Mouse (Mus musculus) forebrain, postnatal 0 days (tissue): Measurements from ENCODE around the gene Phf23. TPM values are rescaled to one million over a fixed set of nuclear protein-coding genes. Genes with fewer than 3 reads are reported as not detected.

Experiments used
- ATAC-seq: fragments of 200-750 bp; cut with Nextera tagmentation; 2 replicates; pipeline ENCODE4 v1.8.0; 2017; ENCODE audit warnings: mild to moderate bottlenecking, moderate library complexity
- DNase-seq: peaks from one replicate; pipeline ENCODE4 v3.0.0-alpha.2; 2015
- H3K27ac ChIP-seq: fragments of 300-500 bp; sonication (generic); 2 replicates; pipeline ENCODE4 v1.5.1; 2014; ENCODE audit warnings: low read depth, mild to moderate bottlenecking, antibody characterized with exemption, low read length, moderate library complexity, mixed read lengths
- H3K27me3 ChIP-seq: fragments of 300-500 bp; sonication (generic); 2 replicates; pipeline ENCODE4 v1.6.1; 2014; ENCODE audit warnings: mild to moderate bottlenecking, low read length, mixed read lengths; ENCODE audit not compliant: insufficient read depth
- H3K36me3 ChIP-seq: fragments of 300-500 bp; sonication (generic); 2 replicates; pipeline ENCODE4 v1.6.1; 2014; ENCODE audit warnings: mild to moderate bottlenecking, moderate library complexity; ENCODE audit not compliant: insufficient read depth
- H3K4me1 ChIP-seq: fragments of 300-500 bp; sonication (generic); 2 replicates; pipeline ENCODE4 v1.6.1; 2014; ENCODE audit warnings: antibody characterized with exemption; ENCODE audit not compliant: insufficient read depth
- H3K4me2 ChIP-seq: fragments of 300-500 bp; sonication (generic); 2 replicates; pipeline ENCODE4 v1.6.1; 2014; ENCODE audit warnings: low read depth, mild to moderate bottlenecking, moderate library complexity
- H3K4me3 ChIP-seq: fragments of 300-500 bp; sonication (generic); 2 replicates; pipeline ENCODE4 v1.5.1; 2014; ENCODE audit warnings: low read depth, low read length, mixed read lengths
- H3K9ac ChIP-seq: fragments of 300-500 bp; sonication (generic); 2 replicates; pipeline ENCODE4 v1.6.1; 2014; ENCODE audit warnings: mild to moderate bottlenecking
- H3K9me3 ChIP-seq: fragments of 300-500 bp; sonication (generic); 2 replicates; pipeline ENCODE4 v1.6.1; 2016; ENCODE audit warnings: low read length
- CTCF ChIP-seq: sonication (generic); IDR thresholded peaks from 2 replicates; pipeline ENCODE4 v1.5.1; 2016; ENCODE audit warnings: antibody characterized with exemption, control low read depth, low read depth
- WGBS: fragments of 180-500 bp; shearing (Covaris S2); extraction: QIAGEN DNeasy Blood & Tissue Kit; methylation state at CpG from one replicate; pipeline ENCODE4 v1.1.7; 2014; 5-methylcytosine and 5-hydroxymethylcytosine counted together
- polyA plus RNA-seq: library from polyadenylated mRNA; unstranded; fragments of >200 nt; fragmentation: Nextera tagmentation; extraction: Ambion mirVana; gene quantifications from 2 replicates; pipeline ENCODE4 v1.2.1, GENCODE M21; 2015
- total RNA-seq: library from RNA; depleted of rRNA; stranded (reverse); fragments of >200 nt; gene quantifications from 2 replicates; pipeline ENCODE4 v1.2.3, GENCODE M21; 2014

Gene Phf23
- total and polyA plus RNA-seq, 2 experiments from 2014 or later: 47.6 to 49.7 TPM

DNA sequence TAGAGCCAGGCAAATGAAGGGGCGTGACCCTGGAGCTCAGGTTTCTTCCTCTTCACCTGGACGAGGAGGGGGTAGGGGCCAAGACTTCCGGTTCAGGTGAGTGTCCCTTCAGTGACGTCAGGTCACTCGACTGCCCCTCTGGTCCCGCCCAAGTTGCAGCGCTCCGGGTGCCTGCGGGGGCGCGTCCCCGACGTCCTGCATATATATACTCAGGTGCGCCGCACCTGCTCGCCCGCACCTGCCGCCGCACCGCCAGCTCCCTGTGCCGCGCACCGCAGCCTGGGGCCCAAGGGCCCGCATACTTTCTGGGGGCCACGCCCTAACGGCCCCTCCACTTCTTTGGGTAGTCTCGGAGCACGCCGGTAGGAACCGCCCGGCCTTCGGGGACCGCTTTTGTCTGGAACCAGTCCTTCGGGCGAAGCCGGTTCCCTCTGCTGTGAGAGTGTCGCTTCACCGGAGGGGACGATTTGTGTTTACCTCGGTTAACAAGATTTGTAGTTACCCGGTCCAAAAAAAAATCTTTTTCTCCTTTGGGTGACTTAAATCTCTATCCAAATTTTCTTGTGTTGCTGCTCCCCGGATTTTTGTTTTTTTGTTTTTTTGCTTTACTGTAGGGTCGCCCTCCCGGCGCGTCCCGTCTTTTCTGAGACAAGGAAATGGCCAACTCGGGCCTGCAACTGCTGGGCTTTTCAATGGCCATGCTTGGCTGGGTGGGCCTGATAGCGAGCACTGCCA is 30.1 kb upstream of the Phf23 start:
- Histone ChIP-seq H3K9ac (no peak overlapping the region), H3K4me1 (0 out of 2 replicates have a peak, but pooled peaks cover 3% of the 10 kb centered on the region), H3K9me3 (no peaks in the 10 kb centered on the region), H3K36me3 (peaks cover 25% of the 10 kb centered on the region), H3K27ac (no peak overlapping the region), H3K4me2 (no peak overlapping the region), H3K4me3 (0 out of 2 replicates have a peak overlapping the region, but pooled peaks have one; percentile 3), H3K27me3 (peaks cover 49% of the 10 kb centered on the region)
- 3% methylated on average over 49 of the region's 49 CpGs for WGBS
- DNase-seq: no peak
- no peak for ATAC-seq
- TF ChIP-seq CTCF: no peak

DNA sequence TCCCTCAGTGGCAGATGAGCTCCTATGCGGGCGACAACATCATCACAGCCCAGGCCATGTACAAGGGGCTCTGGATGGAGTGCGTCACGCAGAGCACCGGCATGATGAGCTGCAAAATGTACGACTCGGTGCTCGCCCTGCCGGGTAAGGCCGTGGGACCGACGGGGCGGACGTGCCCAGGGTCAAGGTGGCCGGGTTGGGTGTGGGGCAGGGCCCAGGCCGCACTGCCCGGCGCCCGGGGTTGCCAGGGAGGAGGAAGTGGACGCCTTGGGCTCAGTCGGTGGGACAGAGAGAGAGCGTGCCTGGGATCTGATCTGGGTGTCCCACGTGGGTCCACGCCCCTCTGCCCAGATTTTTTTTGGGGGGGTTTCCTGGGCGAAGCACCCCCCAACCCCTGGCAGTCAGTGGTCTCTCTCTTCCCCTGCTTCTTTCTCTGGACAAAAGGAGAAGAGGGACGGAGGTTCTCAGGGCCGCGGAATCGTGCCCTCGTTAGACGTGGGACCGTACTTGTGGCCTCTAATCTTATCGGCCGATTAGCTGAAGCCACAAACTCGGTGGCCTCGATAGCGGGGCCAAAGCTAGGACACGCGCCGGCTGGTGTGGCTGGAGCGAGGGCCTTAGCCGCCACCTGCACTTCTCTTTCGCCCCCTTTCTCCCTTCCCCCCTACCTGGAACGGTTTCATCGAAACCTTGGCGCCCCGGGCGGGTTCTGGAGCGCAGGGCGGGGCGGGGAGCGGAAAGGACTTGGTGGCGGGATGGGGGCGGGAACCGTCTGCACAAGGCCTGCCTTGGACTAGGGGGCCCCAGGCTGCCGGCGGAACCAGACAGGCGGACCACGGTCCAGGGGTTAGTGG is 29.3 kb upstream of the Phf23 start:
- peaks cover 28% of the 10 kb centered on the region for H3K36me3 ChIP-seq
- no peaks in the 10 kb centered on the region for H3K9me3 ChIP-seq
- H3K27ac ChIP-seq: no peak overlapping the region
- DNase-seq (no peak), ATAC-seq (no peak)
- H3K9ac ChIP-seq: 0 out of 2 replicates have a peak overlapping the region, but pooled peaks have one; percentile 6
- H3K27me3 ChIP-seq: peaks cover 42% of the 10 kb centered on the region
- 0 out of 2 replicates have a peak, but pooled peaks cover 3% of the 10 kb centered on the region for H3K4me1 ChIP-seq
- peak overlapping the region; percentile 24 for H3K4me3 ChIP-seq
- 3% methylated on average over 59 of the region's 59 CpGs for WGBS
- H3K4me2 ChIP-seq: peak overlapping the region; percentile 35
- no peak for TF ChIP-seq CTCF

DNA sequence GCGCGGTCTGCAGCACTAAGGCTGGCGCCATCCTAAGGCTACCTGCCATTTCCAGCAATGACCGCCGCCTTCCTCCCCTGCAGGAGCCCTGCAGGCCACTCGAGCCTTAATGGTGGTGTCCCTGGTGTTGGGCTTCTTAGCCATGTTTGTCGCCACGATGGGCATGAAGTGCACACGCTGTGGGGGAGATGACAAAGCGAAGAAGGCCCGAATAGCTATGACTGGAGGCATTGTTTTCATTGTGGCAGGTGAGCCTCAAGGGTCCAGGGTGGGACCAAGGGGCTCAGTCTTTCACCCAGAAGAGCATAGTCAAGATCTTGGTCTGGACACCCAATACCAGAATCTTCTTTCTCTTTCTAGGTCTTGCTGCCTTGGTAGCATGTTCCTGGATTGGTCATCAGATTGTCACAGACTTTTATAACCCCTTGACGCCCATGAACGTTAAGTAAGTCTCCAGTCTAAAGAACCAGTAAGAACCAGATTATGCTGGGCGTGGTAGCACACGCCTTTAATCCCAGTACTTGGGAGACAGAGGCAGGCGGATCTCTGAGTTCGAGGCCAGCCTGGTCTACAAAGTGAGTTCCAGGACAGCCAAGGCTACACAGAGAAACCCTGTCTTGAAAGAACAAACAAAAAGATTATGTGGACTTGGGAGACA is 28.6 kb upstream of the Phf23 start:
- 37% methylated on average over 17 of the region's 17 CpGs for WGBS
- ATAC-seq: peak; percentile 16; the same call in 1 of the 2 replicates
- no peak for TF ChIP-seq CTCF

DNA sequence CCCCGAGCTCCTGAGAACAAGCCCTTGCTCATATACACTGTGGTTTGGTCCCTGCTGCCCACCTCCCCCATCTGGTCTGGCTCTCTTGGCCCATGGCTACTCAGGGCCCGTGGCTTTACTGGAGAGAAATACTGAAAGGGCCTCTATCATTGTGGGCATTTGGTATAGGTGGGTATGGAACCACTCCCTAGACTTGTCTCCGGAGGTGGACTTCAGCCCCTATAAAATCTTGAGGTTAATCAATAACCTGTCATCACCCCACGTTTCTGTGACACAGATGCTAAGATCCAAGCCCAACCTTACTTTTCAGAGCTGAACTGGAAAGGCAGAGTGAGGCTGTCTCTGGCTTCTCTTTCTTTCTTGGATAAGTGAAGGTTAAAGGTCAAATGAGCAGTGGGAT is 26.8 kb upstream of the Phf23 start:
- Histone ChIP-seq H3K9ac (no peak overlapping the region), H3K9me3 (no peaks in the 10 kb centered on the region), H3K27me3 (peaks cover 35% of the 10 kb centered on the region), H3K27ac (no peak overlapping the region), H3K4me3 (no peak overlapping the region), H3K4me1 (0 out of 2 replicates have a peak, but pooled peaks cover 3% of the 10 kb centered on the region), H3K4me2 (no peak overlapping the region), H3K36me3 (peaks cover 49% of the 10 kb centered on the region)
- TF ChIP-seq CTCF: no peak
- WGBS: 92% methylated on average over 4 of the region's 4 CpGs
- ATAC-seq: no peak
- DNase-seq: no peak

More for the DNA sequence above, 28.6 kb upstream of the Phf23 start:
- Histone ChIP-seq H3K9ac (no peak overlapping the region), H3K36me3 (peaks cover 33% of the 10 kb centered on the region), H3K4me1 (0 out of 2 replicates have a peak, but pooled peaks cover 3% of the 10 kb centered on the region), H3K4me2 (peak overlapping the region; percentile 35), H3K27ac (no peak overlapping the region), H3K27me3 (peaks cover 42% of the 10 kb centered on the region), H3K4me3 (peak overlapping the region; percentile 24; the same call in 1 of the 2 replicates), H3K9me3 (no peaks in the 10 kb centered on the region)
- no peak for DNase-seq

DNA sequence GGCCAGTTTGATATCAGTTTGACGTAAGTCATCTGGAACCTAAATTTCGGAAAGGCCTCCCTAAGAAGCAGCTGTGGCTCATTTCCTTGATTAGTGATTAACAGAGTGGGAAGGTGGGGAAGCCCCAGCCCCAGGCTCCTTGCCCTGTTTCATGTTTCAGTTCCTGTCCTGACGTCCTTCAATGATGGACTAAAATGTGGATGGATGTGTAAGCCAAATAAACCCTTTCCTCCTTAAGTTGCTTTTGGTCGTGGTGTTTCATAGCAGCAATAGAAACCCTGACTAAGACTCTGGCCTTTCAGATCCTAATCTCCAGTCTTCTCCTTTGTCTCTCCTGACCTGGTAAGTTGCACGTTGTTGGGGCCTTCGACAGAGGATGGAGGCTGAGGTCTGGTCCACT is 25.4 kb upstream of the Phf23 start:
- Histone ChIP-seq H3K4me1 (0 out of 2 replicates have a peak, but pooled peaks cover 3% of the 10 kb centered on the region), H3K4me2 (no peak overlapping the region), H3K4me3 (no peak overlapping the region), H3K9ac (no peak overlapping the region), H3K27ac (no peak overlapping the region), H3K27me3 (peaks cover 23% of the 10 kb centered on the region), H3K9me3 (no peaks in the 10 kb centered on the region), H3K36me3 (peaks cover 64% of the 10 kb centered on the region)
- 90% methylated on average over 6 of the region's 6 CpGs for WGBS
- no peak for DNase-seq
- no peak for ATAC-seq
- TF ChIP-seq CTCF: no peak

DNA sequence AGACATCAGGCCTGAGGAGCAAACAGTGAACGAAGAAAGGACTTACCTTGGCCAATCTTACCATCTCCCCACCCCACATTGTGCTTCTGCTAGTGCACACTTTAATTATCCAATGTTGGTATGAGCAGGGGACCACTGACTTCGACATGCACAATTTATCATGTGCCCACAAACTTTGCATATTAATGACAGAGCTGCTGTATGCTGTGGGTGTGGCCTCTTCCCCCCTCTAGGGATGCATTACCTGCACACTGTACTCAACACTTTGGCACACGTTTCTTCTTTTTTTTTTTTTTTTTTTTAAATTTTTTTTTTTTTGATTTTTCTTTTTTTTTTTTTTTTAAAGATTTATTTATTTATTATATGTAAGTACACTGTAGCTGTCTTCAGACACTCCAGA is 24.8 kb upstream of the Phf23 start:
- peaks cover 18% of the 10 kb centered on the region; the same call in 1 of the 2 replicates for H3K27me3 ChIP-seq
- H3K4me1 ChIP-seq: 0 out of 2 replicates have a peak, but pooled peaks cover 3% of the 10 kb centered on the region
- H3K4me3 ChIP-seq: no peak overlapping the region
- no peaks in the 10 kb centered on the region for H3K9me3 ChIP-seq
- DNase-seq (no peak), ATAC-seq (no peak)
- peaks cover 68% of the 10 kb centered on the region for H3K36me3 ChIP-seq
- 84% methylated on average over 3 of the region's 3 CpGs for WGBS
- H3K4me2 ChIP-seq: no peak overlapping the region
- TF ChIP-seq CTCF: no peak
- H3K27ac ChIP-seq: no peak overlapping the region
- no peak overlapping the region for H3K9ac ChIP-seq
